Mouse (Mus musculus) bone marrow macrophage, adult 2 months (primary cell): ENCODE measurements around the gene Itm2c. TPM values are rescaled to one million over a fixed set of nuclear protein-coding genes. Genes with fewer than 3 reads are reported as not detected.

Experiments
- H3K27ac ChIP-seq: 2 replicates; pipeline ENCODE4 v1.5.1; 2012; ENCODE audit warnings: low read depth, low read length; ENCODE audit not compliant: insufficient read depth
- H3K4me1 ChIP-seq: 2 replicates; pipeline ENCODE4 v1.6.1; 2012; ENCODE audit warnings: low read length; ENCODE audit not compliant: control insufficient read depth, insufficient read depth
- H3K4me3 ChIP-seq: 2 replicates; pipeline ENCODE4 v1.5.1; 2012; ENCODE audit warnings: mild to moderate bottlenecking, low read length, moderate library complexity; ENCODE audit not compliant: insufficient read depth
- CTCF ChIP-seq: IDR thresholded peaks from 2 replicates; pipeline ENCODE4 v1.5.1; 2012; ENCODE audit warnings: low read depth, mild to moderate bottlenecking, low read length, moderate library complexity
- POLR2A ChIP-seq: IDR thresholded peaks from 2 replicates; pipeline ENCODE4 v1.6.1; 2012; ENCODE audit warnings: mild to moderate bottlenecking, low read depth, low read length, borderline replicate concordance
- polyA plus RNA-seq: library from polyadenylated mRNA; stranded (reverse); fragments of >200 nt; gene quantifications from 2 replicates; pipeline ENCODE4 v1.2.4, GENCODE M21; 2012; ENCODE audit not compliant: missing spikeins, insufficient read depth, insufficient read length

Itm2c gene
- polyA plus RNA-seq, 1 experiment: 219 TPM

GRCm38 (mm10) chr1:85916830-85917450 is 22.9 kb downstream of the Itm2c start:
- TF ChIP-seq POLR2A (no peak), CTCF (no peak)
- no peak overlapping the region for H3K4me3 ChIP-seq
- no peak overlapping the region for H3K27ac ChIP-seq
- no peaks in the 10 kb centered on the region for H3K4me1 ChIP-seq

- Histone ChIP-seq H3K4me1 (no peaks in the 10 kb centered on the region), H3K27ac (no peak overlapping the region), H3K4me3 (no peak overlapping the region)
- TF ChIP-seq CTCF (no peak), POLR2A (no peak)
Observed at GRCm38 (mm10) chr1:85919621-85920020, 25.5 kb downstream of the Itm2c start.

DNA sequence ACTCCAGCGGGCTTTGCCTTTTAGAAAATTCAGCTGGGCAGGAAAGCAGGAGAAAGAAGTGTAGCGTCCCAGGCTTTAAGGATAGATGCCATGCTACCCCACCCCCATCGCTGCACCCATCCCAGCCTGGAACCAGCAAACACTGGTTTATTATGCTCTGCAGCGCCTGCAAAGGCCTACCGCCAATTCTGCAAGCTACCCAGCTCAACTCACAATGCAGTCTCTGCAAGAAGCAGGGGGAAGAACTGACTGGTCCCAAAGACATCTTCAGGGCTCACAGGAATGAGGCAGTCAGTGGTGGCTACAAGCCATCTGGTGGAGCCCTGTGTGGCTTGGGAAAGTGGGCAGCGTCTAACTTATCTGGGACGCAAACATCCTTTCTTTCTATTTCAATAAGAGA is 27.6 kb downstream of the Itm2c start:
- Histone ChIP-seq H3K27ac (no peak overlapping the region), H3K4me3 (no peak overlapping the region), H3K4me1 (no peaks in the 10 kb centered on the region)
- TF ChIP-seq CTCF (no peak), POLR2A (no peak)

GRCm38 (mm10) chr1:85922127-85922864 is 28.2 kb downstream of the Itm2c start:
- Histone ChIP-seq H3K4me3 (no peak overlapping the region), H3K4me1 (no peaks in the 10 kb centered on the region), H3K27ac (no peak overlapping the region)
- no peak for TF ChIP-seq POLR2A
- TF ChIP-seq CTCF: no peak

DNA sequence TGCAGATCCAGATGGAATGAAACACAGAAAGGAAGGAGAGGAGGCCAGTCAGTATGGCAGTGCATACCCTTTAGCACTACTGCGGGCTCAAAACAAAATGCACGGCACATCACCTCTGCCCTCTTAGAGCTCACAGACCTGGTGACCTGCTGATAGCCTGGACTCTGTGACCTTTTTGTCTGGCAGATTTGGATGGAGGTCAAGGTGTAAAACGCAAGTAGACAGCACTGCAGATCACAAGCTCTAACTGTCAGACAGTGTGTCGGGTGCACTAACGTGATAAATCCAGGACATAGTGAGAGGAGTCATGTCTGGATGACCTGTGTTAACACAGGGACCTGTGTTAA is 28.8 kb downstream of the Itm2c start:
- TF ChIP-seq CTCF: no peak
- no peak for TF ChIP-seq POLR2A
- Histone ChIP-seq H3K27ac (no peak overlapping the region), H3K4me3 (no peak overlapping the region), H3K4me1 (no peaks in the 10 kb centered on the region)

DNA sequence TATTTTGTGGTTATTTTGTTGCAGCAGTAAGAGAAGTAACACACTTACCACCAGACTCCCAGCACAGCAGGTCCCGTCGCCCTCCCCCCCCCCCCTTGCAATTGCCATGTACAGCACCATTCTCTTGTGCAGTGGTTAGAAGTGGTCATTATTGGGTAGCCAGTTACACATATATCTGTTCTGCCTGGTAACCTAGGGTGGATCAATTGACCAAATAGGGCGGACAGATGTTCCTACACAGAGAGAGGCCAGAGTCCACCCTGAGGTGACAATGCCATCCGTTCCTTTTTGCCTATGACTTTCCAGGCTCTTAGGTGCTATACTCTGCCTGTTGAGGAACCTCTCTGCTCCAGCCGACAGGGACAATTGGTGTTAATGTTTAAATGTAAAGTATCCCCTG is 31.1 kb downstream of the Itm2c start:
- H3K4me3 ChIP-seq: no peak overlapping the region
- no peaks in the 10 kb centered on the region for H3K4me1 ChIP-seq
- TF ChIP-seq CTCF: no peak
- TF ChIP-seq POLR2A: no peak
- no peak overlapping the region for H3K27ac ChIP-seq

GRCm38 (mm10) chr1:85928057-85928687 is 34.1 kb downstream of the Itm2c start, which contains the start of gene 4933407L21Rik:
4933407L21Rik (plus strand) TSS chr1:85928483.
- H3K4me1 ChIP-seq: no peaks in the 10 kb centered on the region
- no peak within 1 kb of the TSS for H3K27ac ChIP-seq
- no peak within 1 kb of the TSS for H3K4me3 ChIP-seq
- TF ChIP-seq POLR2A (no peak), CTCF (no peak)

DNA sequence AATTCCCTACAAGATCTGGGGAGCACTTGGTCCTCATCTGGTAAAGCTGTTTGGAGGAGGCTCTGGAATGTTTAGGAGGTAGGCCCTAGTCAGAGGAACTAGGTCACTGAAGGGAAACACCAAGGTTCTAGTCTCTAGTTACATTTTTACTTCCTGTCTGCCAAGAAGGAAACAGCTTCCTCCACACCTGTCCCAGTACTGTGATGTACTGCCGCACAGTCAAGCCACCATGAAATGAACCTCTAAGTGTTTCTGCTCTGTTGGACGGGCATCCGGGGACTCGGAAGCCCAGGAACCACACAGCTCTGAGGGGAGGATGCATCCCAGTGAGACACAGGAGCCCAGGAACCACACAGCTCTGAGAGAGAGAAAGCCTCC is 34.6 kb downstream of the Itm2c start:
- TF ChIP-seq POLR2A: no peak
- no peak for TF ChIP-seq CTCF
- H3K4me3 ChIP-seq: no peak overlapping the region
- H3K27ac ChIP-seq: no peak overlapping the region
- H3K4me1 ChIP-seq: no peaks in the 10 kb centered on the region

DNA sequence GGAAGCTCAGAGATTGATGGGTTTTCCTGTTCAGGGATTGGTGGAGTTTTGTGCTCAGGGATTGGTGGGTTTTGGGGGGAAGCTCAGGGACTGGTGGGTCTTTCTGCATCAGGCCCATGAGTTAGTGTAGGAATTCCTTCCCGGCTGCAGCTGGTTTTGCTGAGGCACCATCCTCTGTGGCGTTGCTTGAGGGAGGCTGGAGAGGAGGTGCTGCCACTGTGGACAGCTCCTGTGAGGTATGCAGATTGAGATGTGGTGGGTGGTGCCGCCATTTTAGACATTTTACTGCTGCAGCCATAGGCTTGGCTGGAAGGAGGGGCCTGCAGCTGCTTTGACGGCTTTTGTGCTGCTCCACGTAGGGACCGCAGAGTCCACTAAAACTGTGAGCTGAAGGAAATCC is 35.3 kb downstream of the Itm2c start:
- Histone ChIP-seq H3K4me1 (no peaks in the 10 kb centered on the region), H3K27ac (no peak overlapping the region), H3K4me3 (no peak overlapping the region)
- no peak for TF ChIP-seq CTCF
- TF ChIP-seq POLR2A: no peak

GRCm38 (mm10) chr1:85931170-85931569 is 37.1 kb downstream of the Itm2c start:
- Histone ChIP-seq H3K4me3 (no peak overlapping the region), H3K4me1 (no peaks in the 10 kb centered on the region), H3K27ac (no peak overlapping the region)
- TF ChIP-seq CTCF: no peak
- no peak for TF ChIP-seq POLR2A
